Mouse (Mus musculus) subcutaneous adipose tissue, adult 2 months (tissue): ENCODE measurements around the gene Vmn1r54. TPM values are rescaled to one million over a fixed set of nuclear protein-coding genes. Genes with fewer than 3 reads are reported as not detected.

Experiments used
- polyA plus RNA-seq: library from polyadenylated mRNA; depleted of rRNA; stranded (reverse); fragments of >200 nt; gene quantifications from 2 replicates; pipeline ENCODE4 v1.2.3, GENCODE M21; 2012; ENCODE audit warnings: low replicate concordance; rRNA removed

Vmn1r54 gene
- polyA plus RNA-seq = not detected in 2 replicates

GRCm38 (mm10) chr6:90246000-90246399 is at the start of gene Vmn1r54:
Vmn1r54 (plus strand) TSS chr6:90246300.

GRCm38 (mm10) chr6:90202493-90202892 is 43.6 kb upstream of the Vmn1r54 start, which contains the start of gene V1ra8:
V1ra8 (plus strand) TSS chr6:90202793.

GRCm38 (mm10) chr6:90224338-90224737 is 21.8 kb upstream of the Vmn1r54 start, which contains the start of gene Vmn1r53:
Vmn1r53 (minus strand) TSS chr6:90224438.

DNA sequence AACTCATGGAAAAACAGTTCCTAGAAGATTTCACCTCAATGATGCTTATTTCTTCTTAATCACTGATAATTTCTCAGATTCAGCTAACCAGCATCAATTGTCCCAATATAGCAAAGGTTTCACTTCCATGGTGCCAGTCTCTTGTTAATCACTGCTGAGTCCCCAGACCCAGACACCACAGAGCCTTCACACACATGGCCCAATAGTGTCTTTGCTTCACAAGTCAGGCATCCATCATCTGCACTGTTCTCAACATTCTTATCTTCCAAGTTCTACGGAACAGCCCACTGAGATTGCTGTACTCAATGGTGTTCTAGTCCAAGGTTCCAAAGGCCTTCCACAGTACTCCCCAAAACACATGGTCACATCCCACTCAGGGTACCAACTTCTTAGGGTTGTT is 54.8 kb downstream of the Vmn1r54 start, which contains the start of gene BC048671:
TSS of gene BC048671 (plus strand) at position 301 of the 400 bp plus-strand sequence.

Other genes with a start within 250 kb of the Vmn1r54 start
- gene Vmn1r47, start 230.2 kb upstream of the Vmn1r54 start, polyA plus RNA-seq = not detected in 2 replicates
- not detected in 2 replicates for gene Vmn1r48, start 209.5 kb upstream of the Vmn1r54 start, polyA plus RNA-seq
- gene Vmn1r49, start 167.8 kb upstream of the Vmn1r54 start, polyA plus RNA-seq = not detected in 2 replicates
- gene Vmn1r50, start 144.9 kb upstream of the Vmn1r54 start, polyA plus RNA-seq = not detected in 2 replicates
- not detected in 2 replicates for gene Vmn1r51, start 123.7 kb upstream of the Vmn1r54 start, polyA plus RNA-seq
- not detected in 2 replicates for gene Vmn1r52, start 71.5 kb upstream of the Vmn1r54 start, polyA plus RNA-seq
- gene V1ra8, start 43.5 kb upstream of the Vmn1r54 start, polyA plus RNA-seq = not detected in 2 replicates
- 0.10 and 0.60 TPM in 2 replicates for gene Vmn1r53, start 21.9 kb upstream of the Vmn1r54 start, polyA plus RNA-seq
- gene BC048671, start 54.9 kb downstream of the Vmn1r54 start, polyA plus RNA-seq = not detected in 2 replicates
- 1.2 and 6.2 TPM in 2 replicates for gene Chst13, start 78.9 kb downstream of the Vmn1r54 start, polyA plus RNA-seq
- gene Uroc1, start 87.0 kb downstream of the Vmn1r54 start, polyA plus RNA-seq = 0.13 TPM in 1 of 2 replicates, not detected in the other
- 10.9 and 32.8 TPM in 2 replicates for gene Zxdc, start 123.2 kb downstream of the Vmn1r54 start, polyA plus RNA-seq
- gene Cfap100, start 182.5 kb downstream of the Vmn1r54 start, polyA plus RNA-seq = 1.0 and 2.0 TPM in 2 replicates
- gene Klf15, start 216.3 kb downstream of the Vmn1r54 start, polyA plus RNA-seq = 68.6 and 107 TPM in 2 replicates
- 69.0 and 168 TPM in 2 replicates for gene Aldh1l1, start 240.1 kb downstream of the Vmn1r54 start, polyA plus RNA-seq